Mouse (Mus musculus) sigmoid colon, adult 10 weeks (tissue): ENCODE results near the gene Lrsam1. TPM values are rescaled to one million over a fixed set of nuclear protein-coding genes. Genes with fewer than 3 reads are reported as not detected.

Experiments used
- polyA plus RNA-seq: library from polyadenylated mRNA; stranded (reverse); fragments of 350-450 nt; fragmentation: Illumina TruSeq; extraction: RNeasy Lipid Tissue Mini Kit (QIAGEN cat#74804); gene quantifications from one replicate; pipeline ENCODE4 v1.2.3, GENCODE M21; 2014; ENCODE audit warnings: low read depth, low replicate concordance

The Lrsam1 gene
- 6.0 TPM for polyA plus RNA-seq

GRCm38 (mm10) chr2:32961192-32961995 lies at the start of gene Lrsam1, which contains the start of gene Rpl12:
Lrsam1 (minus strand) TSS chr2:32961614.
Rpl12 (plus strand) TSS chr2:32961559.

GRCm38 (mm10) chr2:32981725-32982271 lies 20.4 kb upstream of the Lrsam1 start, which contains the start of gene Slc2a8:
Slc2a8 (minus strand) TSS chr2:32982083.

GRCm38 (mm10) chr2:32875675-32876489 lies 85.5 kb downstream of the Lrsam1 start, which contains the start of gene Fam129b:
Fam129b (plus strand) TSS chr2:32876114.

Other genes with a start within 250 kb of the Lrsam1 start
- gene Cdk9, start 248.5 kb downstream of the Lrsam1 start, polyA plus RNA-seq = 50.0 TPM
- gene Sh2d3c, start 240.6 kb downstream of the Lrsam1 start, polyA plus RNA-seq = 0.63 TPM
- not detected for gene 6330409D20Rik, start 220.6 kb downstream of the Lrsam1 start, polyA plus RNA-seq
- gene Tor2a, start 204.4 kb downstream of the Lrsam1 start, polyA plus RNA-seq = 1.7 TPM
- 0.41 TPM for gene Ttc16, start 186.0 kb downstream of the Lrsam1 start, polyA plus RNA-seq
- gene Ptrh1, start 185.8 kb downstream of the Lrsam1 start, polyA plus RNA-seq = 3.2 TPM
- gene Cfap157, start 177.2 kb downstream of the Lrsam1 start, polyA plus RNA-seq = not detected
- gene Stxbp1, start 114.4 kb downstream of the Lrsam1 start, polyA plus RNA-seq = 12.2 TPM
- gene Fam129b, start 85.5 kb downstream of the Lrsam1 start, polyA plus RNA-seq = 1.3 TPM
- gene Rpl12, start 55 bp downstream of the Lrsam1 start, polyA plus RNA-seq = 240 TPM
- not detected for gene Slc2a8, start 20.5 kb upstream of the Lrsam1 start, polyA plus RNA-seq
- gene Garnl3, start 170.0 kb upstream of the Lrsam1 start, polyA plus RNA-seq = 2.3 TPM